Mouse (Mus musculus): ENCODE measurements around the gene Abhd13.

Abhd13 gene

GRCm38 (mm10) chr8:10007660-10008028 is 30.1 kb downstream of the Abhd13 start:
- no peak for DNase-seq (ENCODE audit: low read depth in 1 of 2, low spot score in 2 of 2)

- DNase-seq (ENCODE audit: low read depth in 1 of 2, low spot score in 2 of 2): no peak
These were observed 38.7 kb downstream of the Abhd13 start for GRCm38 (mm10) chr8:10016252-10016651.

- DNase-seq (ENCODE audit: low read depth in 1 of 2, low spot score in 2 of 2): no peak
These were observed 39.7 kb downstream of the Abhd13 start for GRCm38 (mm10) chr8:10017231-10017630.

GRCm38 (mm10) chr8:10030320-10031060 is 53.0 kb downstream of the Abhd13 start:
- DNase-seq (ENCODE audit: low read depth in 1 of 2, low spot score in 2 of 2): no peak

- no peak for DNase-seq (ENCODE audit: low read depth in 1 of 2, low spot score in 2 of 2)
These were observed 53.7 kb downstream of the Abhd13 start for GRCm38 (mm10) chr8:10031177-10031576.

- no peak for DNase-seq (ENCODE audit: low read depth in 1 of 2, low spot score in 2 of 2)
These were observed 63.4 kb downstream of the Abhd13 start for GRCm38 (mm10) chr8:10040866-10041265.

Measured in monocyte, adult 2 months (primary cell).